Mouse (Mus musculus): ENCODE results near the gene Rcan2. TPM values are rescaled to one million over a fixed set of nuclear protein-coding genes. Genes with fewer than 3 reads are reported as not detected.

Rcan2 gene
- total RNA-seq, 2 experiments from 2014 or later: not detected

DNA sequence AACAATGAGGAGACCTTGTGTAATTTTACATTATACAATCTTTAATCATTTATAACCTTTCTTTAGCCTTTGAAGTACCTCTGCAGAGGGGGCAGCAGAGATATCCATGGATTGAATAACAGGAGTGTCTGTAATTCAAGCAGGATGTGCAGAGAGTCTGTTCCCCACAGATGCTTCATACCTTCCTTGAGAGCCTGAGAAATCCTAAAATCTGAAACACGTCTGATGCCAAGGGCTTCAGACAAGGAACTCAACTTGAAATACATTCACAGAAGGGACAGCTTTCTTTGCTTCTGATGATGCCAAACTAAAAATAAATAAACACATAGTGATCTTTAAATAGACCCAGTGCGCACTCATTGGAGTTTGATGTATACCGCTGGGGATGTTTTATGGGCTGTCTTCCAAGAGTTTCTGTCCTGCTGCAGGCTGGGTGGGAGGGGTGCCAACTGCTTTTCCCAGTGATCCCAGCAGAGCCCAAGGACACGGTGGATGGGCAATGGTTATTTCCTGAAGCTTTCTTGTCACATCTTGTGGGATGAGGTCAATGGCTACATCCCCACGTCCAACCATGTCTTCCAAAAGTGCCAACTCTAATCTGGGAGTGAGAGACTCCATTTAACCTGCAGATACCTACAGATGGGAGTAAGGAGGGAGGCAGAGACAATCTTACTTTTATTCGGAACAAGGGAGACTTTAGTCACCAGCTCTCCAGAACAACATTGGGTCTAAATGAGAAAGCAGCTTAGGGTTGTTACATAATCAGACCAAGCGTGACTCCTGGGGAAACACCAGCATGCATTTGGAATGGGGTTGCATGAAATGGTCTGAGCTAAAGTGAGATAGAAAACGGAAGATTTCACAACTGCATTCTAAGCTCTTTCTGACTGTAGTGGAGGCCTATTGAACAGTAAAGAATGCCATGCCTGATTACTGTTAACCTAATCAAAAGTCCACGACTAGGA lies 102.9 kb downstream of the Rcan2 start:
- no peak for ATAC-seq (replicated peaks; ENCODE audit: low FRiP score, poor library complexity, severe bottlenecking)

DNA sequence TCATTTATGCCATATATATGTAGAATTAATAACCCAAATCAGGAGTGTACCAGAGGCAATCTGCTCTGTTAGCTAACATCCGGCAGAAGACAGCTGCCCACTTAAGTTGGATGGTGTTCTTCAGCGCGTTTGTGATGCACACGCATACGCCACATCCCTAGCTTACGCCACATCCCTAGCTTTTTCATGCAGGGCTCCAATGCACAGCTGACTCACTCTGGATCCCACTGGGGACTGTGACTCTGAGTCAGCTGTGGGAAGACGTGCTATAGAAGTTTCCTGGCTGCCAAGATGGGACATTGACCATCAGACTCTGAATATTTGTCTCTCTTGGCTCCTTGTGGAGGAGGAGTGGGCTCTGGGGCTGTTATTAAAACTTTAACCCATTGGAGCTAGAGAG lies 103.7 kb downstream of the Rcan2 start:
- ATAC-seq (replicated peaks; ENCODE audit: low FRiP score, poor library complexity, severe bottlenecking): no peak

DNA sequence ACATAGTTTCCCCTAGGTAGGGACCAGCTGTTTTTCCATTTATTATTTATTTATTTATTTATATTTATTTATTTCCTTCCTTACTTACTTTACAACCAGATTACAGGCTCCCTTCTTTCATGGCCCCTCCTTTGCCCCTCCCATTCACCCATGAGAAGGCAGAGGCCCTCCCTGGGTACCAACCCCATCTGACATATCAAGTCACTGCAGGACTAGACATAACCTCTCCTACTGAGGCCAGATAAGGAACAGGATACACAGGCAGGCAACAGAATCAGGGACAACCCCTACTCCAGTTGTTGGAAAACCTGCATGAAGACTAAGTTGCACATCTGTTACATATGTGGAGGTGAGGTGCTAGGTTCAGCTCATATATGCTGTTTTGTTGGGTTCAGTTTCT lies 105.6 kb downstream of the Rcan2 start:
- no peak for ATAC-seq (replicated peaks; ENCODE audit: low FRiP score, poor library complexity, severe bottlenecking)

DNA sequence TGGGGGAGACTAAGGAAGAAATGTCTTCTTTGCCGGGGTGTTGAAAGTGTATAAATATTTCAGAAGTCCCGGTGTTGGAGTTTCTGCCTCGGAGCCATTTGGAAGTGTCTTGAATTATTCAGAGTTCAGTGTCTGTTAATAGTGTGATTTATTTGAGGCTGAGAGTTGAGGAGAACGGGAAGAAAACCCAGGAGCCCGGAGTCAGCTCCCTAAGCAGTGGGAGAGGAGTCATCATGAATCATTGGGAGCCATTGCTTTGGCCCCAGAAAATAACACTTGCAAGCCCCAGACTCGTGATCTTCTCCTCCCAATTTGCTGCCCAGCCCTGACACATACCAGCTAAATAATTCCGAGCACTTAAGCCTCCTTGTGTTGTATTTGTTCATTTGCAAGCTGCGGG lies 115.0 kb downstream of the Rcan2 start:
- ATAC-seq (replicated peaks; ENCODE audit: low FRiP score, poor library complexity, severe bottlenecking): no peak

DNA sequence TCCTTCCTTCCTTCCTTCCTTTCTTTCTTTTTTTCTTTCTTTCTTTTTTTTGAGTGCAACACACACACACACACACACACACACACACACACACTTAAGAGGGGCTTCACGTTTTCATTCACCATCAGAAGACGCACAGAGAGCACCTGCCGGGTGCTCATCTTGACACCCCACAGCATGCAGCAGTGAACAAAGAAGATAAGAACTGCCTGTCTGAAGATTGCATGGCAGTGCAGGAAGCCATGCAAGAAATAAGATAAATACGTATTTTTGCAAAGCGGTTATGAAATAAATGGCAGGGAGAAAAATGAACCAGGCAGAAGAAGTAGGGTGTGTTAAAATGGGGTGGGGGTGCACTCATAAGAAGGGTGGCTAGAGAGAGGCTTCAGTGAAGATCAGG lies 116.0 kb downstream of the Rcan2 start:
- no peak for ATAC-seq (replicated peaks; ENCODE audit: low FRiP score, poor library complexity, severe bottlenecking)

DNA sequence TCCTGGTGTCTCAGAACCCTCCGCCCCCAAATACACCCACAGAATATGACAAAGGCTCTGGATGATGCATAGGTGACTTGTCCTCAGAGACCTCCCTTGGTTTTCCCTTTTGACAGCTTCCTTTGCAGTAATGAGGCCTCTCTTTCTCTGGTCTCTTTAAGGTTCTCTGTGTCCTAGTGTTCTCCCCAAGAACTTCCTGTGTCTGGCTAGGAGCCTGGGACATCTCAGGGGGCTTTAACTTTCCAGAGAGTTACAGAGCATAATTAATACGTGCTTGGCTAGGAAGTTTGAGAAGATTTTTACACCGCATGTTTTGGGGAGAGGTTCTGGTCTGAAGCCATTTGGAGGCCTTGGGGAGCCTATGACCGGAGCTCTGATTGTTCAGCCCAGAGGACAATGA lies 128.7 kb downstream of the Rcan2 start:
- no peak for ATAC-seq (replicated peaks; ENCODE audit: low FRiP score, poor library complexity, severe bottlenecking)

DNA sequence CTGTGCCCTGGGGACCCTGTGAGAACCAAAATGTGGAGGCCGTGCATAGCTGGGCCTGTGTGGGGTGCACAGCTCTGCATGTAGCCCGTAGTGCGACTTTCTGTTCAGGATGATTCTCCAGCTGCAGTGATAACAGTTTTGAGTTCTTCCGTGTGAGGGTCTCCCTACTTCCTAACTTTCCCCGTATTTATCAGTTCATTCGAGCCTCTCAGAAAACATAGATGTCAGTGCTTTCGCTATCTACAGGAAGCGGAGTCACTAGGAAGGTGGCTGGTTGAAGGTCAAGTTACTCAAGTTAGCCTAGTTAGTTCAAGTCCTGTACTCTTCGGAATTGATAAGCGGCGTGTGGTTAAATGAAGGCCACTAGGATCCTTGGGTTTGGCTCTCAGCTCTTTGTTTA lies 130.6 kb downstream of the Rcan2 start:
- ATAC-seq (replicated peaks; ENCODE audit: low FRiP score, poor library complexity, severe bottlenecking): no peak

DNA sequence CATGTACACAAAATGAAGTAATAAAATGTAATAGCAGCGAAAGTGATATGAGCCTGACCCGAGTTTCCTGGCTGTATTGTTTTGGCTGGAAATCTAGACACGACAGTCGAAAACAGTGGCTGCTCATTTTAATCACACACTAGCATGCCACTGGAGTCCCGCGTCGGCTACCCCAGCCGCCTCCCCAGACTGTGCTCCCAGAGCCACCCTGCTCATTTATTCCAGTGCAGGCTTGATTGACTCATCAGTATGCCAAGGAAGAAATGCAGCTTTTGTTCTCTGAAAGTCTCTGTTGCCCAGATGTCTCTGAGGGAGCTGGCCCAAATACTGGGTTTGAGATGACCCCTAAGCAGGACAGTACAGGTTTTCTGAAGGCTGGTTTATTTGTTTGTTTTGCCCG lies 132.9 kb downstream of the Rcan2 start:
- no peak for ATAC-seq (replicated peaks; ENCODE audit: low FRiP score, poor library complexity, severe bottlenecking)

DNA sequence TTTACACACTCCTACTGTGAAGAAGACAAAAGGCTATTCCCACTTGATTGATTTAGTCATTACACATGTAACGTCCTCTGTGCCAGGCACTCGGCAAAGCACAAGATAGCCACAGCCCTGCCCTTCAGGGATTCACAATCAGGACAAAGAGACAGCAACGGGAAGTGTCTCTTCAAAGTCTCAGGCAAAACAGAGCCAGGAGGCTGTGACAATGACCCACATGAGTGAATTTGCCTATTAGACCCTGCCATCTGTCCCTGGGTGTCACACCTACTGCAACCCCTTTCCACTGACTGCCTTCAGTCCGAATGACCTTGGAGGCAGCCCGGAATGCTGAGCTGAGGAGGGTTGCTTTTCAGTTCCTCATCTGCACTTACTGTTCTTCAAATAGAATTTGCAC lies 151.1 kb downstream of the Rcan2 start:
- ATAC-seq (replicated peaks; ENCODE audit: low FRiP score, poor library complexity, severe bottlenecking): no peak

DNA sequence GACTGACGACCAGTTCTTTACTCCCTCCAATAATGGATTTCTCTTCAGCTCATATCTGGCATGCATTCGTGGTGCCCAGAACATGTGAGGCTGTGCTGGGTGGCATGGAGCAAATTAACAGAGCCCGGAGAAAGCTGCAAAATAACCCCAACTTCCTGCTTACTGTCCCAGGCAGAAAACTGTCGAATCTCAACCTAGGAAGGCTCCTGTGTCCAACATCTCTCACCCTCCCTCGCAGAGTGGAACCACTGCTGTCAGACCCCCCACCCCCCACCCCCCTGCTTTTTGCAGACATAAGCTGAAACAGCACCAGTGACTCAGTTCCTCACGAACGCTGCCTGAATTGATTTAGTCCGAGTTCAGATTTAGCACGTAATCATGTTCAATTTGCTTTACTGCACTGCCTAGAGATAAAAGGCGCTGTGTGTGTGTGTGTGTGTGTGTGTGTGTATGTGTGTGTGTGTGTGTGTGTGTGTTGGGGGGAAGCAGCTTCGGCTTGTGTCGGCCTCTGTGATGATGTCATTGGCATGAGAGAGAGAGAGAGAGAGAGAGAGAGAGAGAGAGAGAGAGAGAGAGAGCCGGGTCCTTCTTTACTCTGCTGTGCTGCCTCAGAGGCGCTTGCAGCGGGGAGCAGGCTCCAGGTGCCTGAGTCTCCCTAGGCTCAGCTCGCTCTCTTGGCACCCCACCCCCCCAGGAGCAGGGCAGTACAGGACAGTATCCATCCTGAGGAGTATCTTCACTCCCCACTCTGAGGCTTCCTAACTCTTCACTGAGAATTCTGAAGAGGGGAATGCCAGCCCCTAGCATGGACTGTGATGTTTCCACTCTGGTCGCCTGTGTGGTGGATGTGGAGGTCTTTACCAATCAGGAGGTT lies 151.7 kb downstream of the Rcan2 start:
- ATAC-seq (replicated peaks; ENCODE audit: low FRiP score, poor library complexity, severe bottlenecking): no peak

DNA sequence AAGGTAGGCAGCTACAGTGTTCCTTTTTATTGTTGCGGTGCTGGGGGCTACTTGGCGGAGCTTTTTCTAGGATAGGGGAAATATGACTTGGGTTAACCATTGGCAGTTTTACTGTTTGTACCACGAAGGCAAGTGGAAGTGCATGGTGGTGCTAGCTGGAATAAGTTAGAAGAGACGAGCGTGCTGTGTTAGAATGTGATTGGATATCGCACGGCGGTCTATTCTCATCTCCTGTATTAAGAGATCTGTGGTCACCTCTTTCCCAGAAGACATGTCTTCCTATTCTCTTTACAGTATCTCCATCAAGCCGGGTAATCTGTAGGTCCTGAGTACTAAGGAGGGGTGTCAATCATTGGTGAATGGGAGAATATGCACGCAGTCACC lies 152.4 kb downstream of the Rcan2 start:
- ATAC-seq (replicated peaks; ENCODE audit: low FRiP score, poor library complexity, severe bottlenecking): no peak

DNA sequence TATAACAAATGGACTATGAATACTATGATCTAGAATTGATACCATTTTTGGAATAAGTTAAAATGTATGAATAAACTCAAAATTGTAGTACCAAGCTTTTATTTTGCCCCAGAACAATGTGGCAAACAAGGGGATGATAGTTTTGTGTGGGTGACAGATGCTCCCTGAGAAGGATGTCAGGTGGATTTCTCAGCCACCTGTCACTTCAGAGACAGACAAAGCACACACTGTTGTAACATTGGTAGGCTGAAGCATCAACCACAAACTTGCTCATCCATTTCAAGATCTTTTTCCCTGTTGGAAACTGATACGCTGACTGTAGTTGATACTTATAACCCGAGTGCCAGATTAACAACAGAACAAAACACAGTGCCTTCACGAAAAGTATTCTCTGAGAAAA lies 158.6 kb downstream of the Rcan2 start:
- ATAC-seq (replicated peaks; ENCODE audit: low FRiP score, poor library complexity, severe bottlenecking): no peak

DNA sequence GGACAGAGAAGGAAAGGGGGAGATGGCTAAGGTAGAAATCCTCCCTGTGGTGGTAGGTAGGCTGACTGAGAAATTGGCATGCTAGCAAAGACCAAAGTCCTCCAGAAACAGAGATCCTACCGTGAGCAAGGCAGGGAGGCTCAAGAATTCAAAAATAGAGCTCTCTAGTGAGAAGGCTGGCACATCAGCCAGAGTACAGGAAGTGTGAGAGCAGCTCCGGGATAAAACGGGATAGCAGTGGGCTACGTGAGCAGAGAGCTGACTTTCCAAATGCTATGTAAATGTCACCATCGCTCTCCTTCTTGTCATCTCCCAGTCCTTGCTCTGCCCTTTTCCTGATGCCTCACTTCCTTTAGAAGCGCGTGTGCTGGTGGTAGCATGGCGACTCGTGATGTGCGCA lies 168.8 kb downstream of the Rcan2 start:
- ATAC-seq (replicated peaks; ENCODE audit: low FRiP score, poor library complexity, severe bottlenecking): no peak

DNA sequence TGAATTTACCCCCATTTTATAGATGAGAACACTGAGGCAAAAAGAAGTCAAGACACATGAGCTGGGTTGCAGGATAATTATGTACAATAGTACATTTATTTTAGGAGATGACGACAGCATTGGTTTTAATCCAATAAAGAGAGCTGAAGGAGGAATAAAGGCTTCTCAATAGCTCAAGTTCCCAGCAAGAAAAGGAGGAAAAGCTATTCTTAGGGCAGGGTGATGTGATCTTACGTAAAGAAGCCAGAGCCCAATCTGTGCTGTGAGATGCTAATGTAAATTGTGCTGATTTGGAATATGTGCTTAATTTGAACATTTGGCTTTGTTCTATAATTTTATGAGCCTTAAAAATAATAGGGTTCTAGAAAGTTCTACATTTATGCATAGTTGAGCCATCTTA lies 176.4 kb downstream of the Rcan2 start:
- no peak for ATAC-seq (replicated peaks; ENCODE audit: low FRiP score, poor library complexity, severe bottlenecking)

DNA sequence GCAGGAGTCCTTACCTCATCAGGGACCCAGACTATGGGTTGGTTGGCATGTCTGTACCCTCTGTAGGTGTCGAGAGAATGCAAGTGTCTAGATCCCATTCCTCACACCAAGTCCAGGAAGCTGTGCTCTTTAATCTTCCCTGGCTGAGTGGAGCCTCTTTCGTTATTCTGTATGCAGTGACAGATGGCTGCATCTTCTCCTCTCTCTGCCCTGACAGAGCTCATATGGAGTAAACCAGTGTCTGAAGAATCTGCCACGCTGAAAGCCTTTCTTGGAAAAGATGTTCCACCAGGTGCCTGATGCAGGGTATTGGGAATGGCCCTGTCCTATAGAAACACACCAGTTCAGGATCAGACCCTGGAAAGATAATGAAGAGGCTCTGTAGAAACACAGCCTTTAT lies 178.8 kb downstream of the Rcan2 start:
- ATAC-seq (replicated peaks; ENCODE audit: low FRiP score, poor library complexity, severe bottlenecking): no peak

DNA sequence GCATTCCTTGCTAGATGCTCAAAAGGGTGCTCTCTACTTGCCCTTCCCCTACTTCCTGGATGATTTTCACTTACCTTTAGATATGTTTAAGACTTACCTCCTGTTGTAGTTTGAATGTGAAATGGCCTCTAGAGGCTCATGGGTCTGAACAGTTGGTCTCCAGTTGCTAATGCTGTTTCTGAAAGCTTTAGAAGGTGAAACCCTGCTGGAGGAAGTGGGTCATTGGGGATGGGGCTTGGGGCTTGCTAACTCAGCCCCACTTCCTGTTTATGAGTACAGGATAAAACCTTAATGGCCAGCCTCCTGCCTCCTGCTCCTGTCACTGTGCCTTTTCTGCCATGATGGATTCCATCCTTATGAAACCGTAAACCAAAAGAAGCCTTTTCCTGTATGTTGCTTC lies 181.4 kb downstream of the Rcan2 start:
- no peak for ATAC-seq (replicated peaks; ENCODE audit: low FRiP score, poor library complexity, severe bottlenecking)

DNA sequence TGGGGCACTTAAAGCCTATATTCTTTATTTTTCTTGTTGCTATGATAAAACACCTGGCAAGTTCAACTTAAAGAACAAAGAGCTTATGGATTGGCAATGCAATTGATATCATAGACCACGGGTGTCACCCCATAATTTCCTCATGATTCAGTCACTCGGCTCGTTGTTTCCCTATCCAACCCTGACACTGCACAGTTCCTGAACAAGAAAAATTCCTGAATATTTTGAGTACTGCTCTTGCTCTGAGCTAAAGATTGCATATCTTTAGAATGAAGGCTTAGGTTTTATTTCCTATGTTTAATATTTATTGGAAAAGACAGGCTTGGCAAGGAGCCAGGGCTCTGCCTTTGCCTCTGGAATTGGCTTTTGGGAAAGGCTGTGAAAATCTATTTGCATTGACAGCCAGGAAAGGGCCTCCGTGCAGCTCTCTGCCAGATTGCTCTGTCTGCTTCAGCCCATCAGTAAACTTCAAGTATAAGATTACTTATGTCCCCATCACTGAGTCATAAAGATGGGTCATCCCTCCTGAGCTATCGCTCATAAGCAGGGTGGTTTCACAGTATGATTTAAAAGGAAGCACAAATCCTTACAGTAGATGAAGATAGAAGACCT lies 188.3 kb downstream of the Rcan2 start:
- ATAC-seq (replicated peaks; ENCODE audit: low FRiP score, poor library complexity, severe bottlenecking): no peak

DNA sequence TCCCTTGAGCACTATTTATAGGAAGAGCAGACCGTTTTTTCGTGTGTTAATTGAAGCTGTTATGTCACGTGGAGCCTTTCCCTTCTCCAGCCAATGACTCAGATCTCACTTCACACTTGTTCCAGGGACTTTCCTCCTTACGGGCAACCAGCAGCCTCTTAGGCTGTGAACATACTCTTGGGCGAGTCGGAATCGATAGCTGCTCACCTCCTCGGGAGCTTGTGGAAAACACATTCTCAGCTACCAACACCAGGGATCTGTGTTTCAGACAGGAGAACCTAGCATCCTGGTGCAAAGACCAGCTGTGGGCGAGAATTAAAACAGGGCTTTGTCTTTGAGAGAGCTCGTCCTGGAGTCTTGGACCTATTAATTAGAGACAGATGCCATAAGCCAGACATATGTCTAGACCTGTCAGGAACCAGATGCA lies 189.8 kb downstream of the Rcan2 start:
- ATAC-seq (replicated peaks; ENCODE audit: low FRiP score, poor library complexity, severe bottlenecking): no peak

DNA sequence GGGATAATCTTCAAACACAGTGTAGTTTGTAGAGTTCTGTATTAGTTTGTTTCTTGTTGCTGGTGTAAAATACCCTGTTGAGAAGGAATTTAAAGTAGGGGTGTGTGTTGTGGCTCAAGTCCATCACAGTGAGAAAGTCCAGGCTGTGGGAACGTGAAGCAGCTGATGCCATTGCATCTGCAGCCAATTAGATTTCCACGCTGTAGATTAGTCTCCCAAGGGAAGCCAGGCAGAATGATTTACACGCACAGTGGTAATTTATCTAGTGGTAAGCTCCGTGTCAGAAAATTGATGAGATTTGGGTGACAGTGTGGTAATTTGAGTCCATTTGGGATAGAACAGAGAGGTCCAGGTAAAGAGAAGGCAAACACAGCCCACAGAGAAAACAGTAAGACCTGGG lies 192.9 kb downstream of the Rcan2 start:
- no peak for ATAC-seq (replicated peaks; ENCODE audit: low FRiP score, poor library complexity, severe bottlenecking)

DNA sequence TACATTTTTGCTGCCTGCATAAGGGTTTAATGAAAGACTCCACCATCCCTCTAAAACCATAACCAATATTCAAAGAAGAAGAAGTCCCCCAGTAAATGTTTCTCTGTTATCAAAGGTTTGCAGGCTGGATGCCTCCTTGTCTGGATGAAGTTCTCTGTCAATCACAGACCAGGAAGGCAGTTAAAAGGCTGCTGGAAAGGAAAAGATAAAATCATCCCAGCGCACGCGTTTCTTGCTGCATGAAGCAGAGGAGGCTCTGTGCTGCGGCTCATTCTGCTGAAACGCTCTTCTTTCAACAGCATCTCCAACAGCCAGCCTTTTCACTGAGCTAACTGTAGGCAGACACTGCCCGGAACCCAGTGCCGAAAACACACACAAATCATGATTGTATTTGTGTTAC lies 196.4 kb downstream of the Rcan2 start:
- ATAC-seq (replicated peaks; ENCODE audit: low FRiP score, poor library complexity, severe bottlenecking): no peak

DNA sequence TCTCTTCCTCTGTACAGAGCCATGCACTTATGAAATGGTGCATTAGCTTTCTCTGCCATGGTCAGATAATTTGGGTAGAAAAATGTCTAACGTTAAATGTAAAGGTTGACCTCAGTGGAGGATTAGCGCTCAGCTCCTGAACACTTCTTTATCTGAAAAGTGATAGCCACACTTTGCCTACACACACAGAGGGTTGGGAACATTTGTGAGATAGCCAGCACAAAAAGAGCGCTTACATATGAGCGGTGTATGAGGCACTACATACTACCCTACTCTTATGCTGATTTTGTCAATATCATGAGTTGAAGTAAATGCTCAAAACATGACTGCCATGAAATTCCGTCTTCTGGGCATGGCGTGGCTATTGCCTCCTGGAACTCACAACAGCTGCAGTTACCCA lies 196.9 kb downstream of the Rcan2 start:
- ATAC-seq (replicated peaks; ENCODE audit: low FRiP score, poor library complexity, severe bottlenecking): no peak

Data from erythroid progenitor cell, adult 5-6 weeks (primary cell).